Mouse (Mus musculus) neural tube, embryonic 12.5 days (tissue): Measurements from ENCODE around the gene Pros1. TPM values are rescaled to one million over a fixed set of nuclear protein-coding genes. Genes with fewer than 3 reads are reported as not detected.

Source experiments
- ATAC-seq: fragments of 200-750 bp; cut with Nextera tagmentation; 2 replicates; pipeline ENCODE4 v1.8.0; 2017; ENCODE audit warnings: low read depth, mild to moderate bottlenecking, moderate TSS enrichment, moderate library complexity; ENCODE audit not compliant: low FRiP score
- H3K27ac ChIP-seq: fragments of 300-500 bp; sonication (generic); 2 replicates; pipeline ENCODE4 v1.5.1; 2016
- H3K27me3 ChIP-seq: fragments of 300-500 bp; sonication (generic); replicated peaks from 2 replicates; pipeline ENCODE4 v1.6.1; 2016; ENCODE audit warnings: mild to moderate bottlenecking
- H3K36me3 ChIP-seq: fragments of 300-500 bp; sonication (generic); 2 replicates; pipeline ENCODE4 v1.6.1; 2016; ENCODE audit warnings: mild to moderate bottlenecking
- H3K4me1 ChIP-seq: fragments of 300-500 bp; sonication (generic); 2 replicates; pipeline ENCODE4 v1.6.1; 2016
- H3K4me2 ChIP-seq: fragments of 300-500 bp; sonication (generic); replicated peaks from 2 replicates; pipeline ENCODE4 v1.6.1; 2016; ENCODE audit warnings: mild to moderate bottlenecking
- H3K4me3 ChIP-seq: fragments of 300-500 bp; sonication (generic); 2 replicates; pipeline ENCODE4 v1.5.1; 2016
- H3K9ac ChIP-seq: fragments of 300-500 bp; sonication (generic); 2 replicates; pipeline ENCODE4 v1.6.1; 2016; ENCODE audit warnings: mild to moderate bottlenecking
- H3K9me3 ChIP-seq: fragments of 300-500 bp; sonication (generic); 2 replicates; pipeline ENCODE4 v1.6.1; 2016; ENCODE audit warnings: mild to moderate bottlenecking
- WGBS: fragments of 180-500 bp; shearing (Covaris S2); methylation state at CpG from one replicate; pipeline ENCODE4 v1.1.7; 2016; 5-methylcytosine and 5-hydroxymethylcytosine counted together
- microRNA-seq: library from miRNA; unstranded; fragments of <30 nt; microRNA quantifications from one replicate; pipeline ENCODE4, GENCODE M21; 2017
- polyA plus RNA-seq: library from polyadenylated mRNA; unstranded; fragments of >200 nt; fragmentation: Nextera tagmentation; extraction: Ambion mirVana; gene quantifications from 2 replicates; pipeline ENCODE4 v1.2.1, GENCODE M21; 2016

The Pros1 gene
- polyA plus RNA-seq, 1 experiment from 2014 or later = 21.3 TPM

- WGBS = 28% methylated on average over 6 of the region's 6 CpGs
- no peaks in the 10 kb centered on the region for H3K36me3 ChIP-seq
- H3K9ac ChIP-seq = no peak overlapping the region
- no peak overlapping the region for H3K27ac ChIP-seq
- H3K9me3 ChIP-seq = no peaks in the 10 kb centered on the region
- H3K4me1 ChIP-seq = no peaks in the 10 kb centered on the region
- H3K4me3 ChIP-seq = no peak overlapping the region
- H3K27me3 ChIP-seq = no peaks in the 10 kb centered on the region
- ATAC-seq = no peak
- no peak overlapping the region for H3K4me2 ChIP-seq
Observed at GRCm38 (mm10) chr16:62964361-62964763, 110.3 kb downstream of the Pros1 start.

- no peak overlapping the region for H3K27ac ChIP-seq
- no peak overlapping the region for H3K9ac ChIP-seq
- no peak overlapping the region for H3K4me2 ChIP-seq
- H3K27me3 ChIP-seq = no peaks in the 10 kb centered on the region
- no peaks in the 10 kb centered on the region for H3K36me3 ChIP-seq
- no peak overlapping the region for H3K4me3 ChIP-seq
- no peaks in the 10 kb centered on the region for H3K4me1 ChIP-seq
- H3K9me3 ChIP-seq = no peaks in the 10 kb centered on the region
- ATAC-seq = no peak
- 74% methylated on average over 1 of the region's 1 CpGs for WGBS
Observed at GRCm38 (mm10) chr16:62971673-62972332, 117.7 kb downstream of the Pros1 start.

DNA sequence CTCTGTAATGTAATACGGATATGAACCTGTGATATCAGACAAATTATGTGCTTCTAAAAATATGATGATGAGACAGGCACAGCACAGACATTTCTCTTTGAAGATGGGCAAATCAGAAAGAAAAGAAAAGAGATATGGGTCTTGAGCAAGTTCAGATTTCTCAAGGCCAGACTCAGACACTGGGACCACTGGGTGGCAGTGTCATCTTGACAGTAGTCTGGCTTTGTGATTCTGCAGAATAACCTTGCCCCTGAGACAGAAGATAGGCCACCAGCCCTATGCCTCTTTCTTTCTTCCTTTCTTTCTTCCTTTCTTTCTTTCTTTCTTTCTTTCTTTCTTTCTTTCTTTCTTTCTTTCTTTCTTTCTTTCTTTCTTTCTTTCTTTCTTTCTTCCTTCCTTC lies 120.8 kb downstream of the Pros1 start:
- H3K27ac ChIP-seq = no peak overlapping the region
- no peak overlapping the region for H3K4me3 ChIP-seq
- no peaks in the 10 kb centered on the region for H3K4me1 ChIP-seq
- no peaks in the 10 kb centered on the region for H3K27me3 ChIP-seq
- ATAC-seq = no peak
- no peak overlapping the region for H3K4me2 ChIP-seq
- WGBS = 88% methylated on average over 1 of the region's 1 CpGs
- H3K36me3 ChIP-seq = no peaks in the 10 kb centered on the region
- no peaks in the 10 kb centered on the region for H3K9me3 ChIP-seq
- H3K9ac ChIP-seq = no peak overlapping the region

Small RNAs within 50 kb of the gene (microRNA-seq; reads per million reads assigned to microRNA genes)
- gene Gm25986 = not detected

Other genes with a start within 250 kb of the Pros1 start
- 8.8 and 12.5 TPM in 2 replicates for gene Nsun3, start 67.5 kb upstream of the Pros1 start, polyA plus RNA-seq
- 0.65 and 0.77 TPM in 2 replicates for gene Stx19, start 39.6 kb upstream of the Pros1 start, polyA plus RNA-seq
- 18.0 and 20.7 TPM in 2 replicates for gene Arl13b, start 7.3 kb upstream of the Pros1 start, polyA plus RNA-seq